Mouse (Mus musculus) CH12.LX (cell line): ENCODE results near the gene Sh2d1b2. TPM values are rescaled to one million over a fixed set of nuclear protein-coding genes. Genes with fewer than 3 reads are reported as not detected.

Experiments used
- DNase-seq: peaks from one replicate; pipeline ENCODE4 v3.0.0-alpha.2; 2013; ENCODE audit errors: extremely low read depth
- H3K27ac ChIP-seq: 2 replicates; pipeline ENCODE4 v1.5.1; 2012; ENCODE audit warnings: low read depth, mild to moderate bottlenecking, control low read depth, moderate library complexity; ENCODE audit not compliant: insufficient read depth
- H3K27me3 ChIP-seq: replicated peaks from 2 replicates; pipeline ENCODE3; 2012; ENCODE audit warnings: inconsistent platforms
- H3K36me3 ChIP-seq, 2 experiments: replicated peaks in 1 of 2; 2 replicates each; pipeline versions ENCODE3 to v1.6.1; 2012; ENCODE audit warnings: inconsistent platforms in 1 of 2, low read length in 1 of 2, mild to moderate bottlenecking in 1 of 2, mixed read lengths in 1 of 2, moderate library complexity in 1 of 2; ENCODE audit not compliant: control insufficient read depth in 1 of 2, insufficient read depth in 1 of 2
- H3K4me1 ChIP-seq, 2 experiments: 2 replicates each; pipeline ENCODE4 v1.6.1; 2012; ENCODE audit warnings: inconsistent platforms in 1 of 2, moderate library complexity in 1 of 2; ENCODE audit not compliant: insufficient read depth in 2 of 2, control insufficient read depth in 1 of 2
- H3K4me2 ChIP-seq: 2 replicates; pipeline ENCODE4 v1.6.1; 2012; ENCODE audit warnings: low read depth, mild to moderate bottlenecking, control low read depth; ENCODE audit not compliant: poor library complexity, insufficient read depth, severe bottlenecking
- H3K4me3 ChIP-seq, 3 experiments: fragments of 150-350 bp in 1 of 3; sonication (generic) in 1 of 3; replicated peaks in 1 of 3; 2 replicates each; pipeline versions ENCODE3 to v1.5.1; 2011 to 2012; ENCODE audit warnings: low read depth in 2 of 3, low read length in 2 of 3, mild to moderate bottlenecking in 2 of 3, moderate library complexity in 2 of 3, control low read depth in 1 of 3, improper control_type of control experiment in 1 of 3, inconsistent platforms in 1 of 3, mixed read lengths in 1 of 3; ENCODE audit not compliant: poor library complexity in 1 of 3
- H3K79me2 ChIP-seq: replicated peaks from 2 replicates; pipeline ENCODE4 v1.6.1; 2012; ENCODE audit warnings: mild to moderate bottlenecking, moderate library complexity; ENCODE audit not compliant: control insufficient read depth, poor library complexity, insufficient read depth, severe bottlenecking; ENCODE audit errors: extremely low read depth
- H3K9ac ChIP-seq: 2 replicates; pipeline ENCODE4 v1.6.1; 2012; ENCODE audit warnings: low read depth, mild to moderate bottlenecking, control low read depth, moderate library complexity; ENCODE audit not compliant: insufficient read depth
- H3K9me3 ChIP-seq: replicated peaks from 2 replicates; pipeline ENCODE3; 2012; ENCODE audit warnings: low read length, inconsistent platforms, mixed read lengths
- BHLHE40 ChIP-seq: IDR thresholded peaks from 2 replicates; pipeline ENCODE4 v1.6.1; 2011; ENCODE audit warnings: mild to moderate bottlenecking, low read depth, low read length, improper control_type of control experiment
- CTCF ChIP-seq, 2 experiments: IDR thresholded peaks in 1 of 2; conservative IDR thresholded peaks in 1 of 2; 2 replicates each; pipeline ENCODE4 v1.5.1; 2011 to 2012; ENCODE audit warnings: low read depth in 2 of 2, low read length in 2 of 2, improper control_type of control experiment in 1 of 2, inconsistent platforms in 1 of 2, mild to moderate bottlenecking in 1 of 2, moderate library complexity in 1 of 2
- ELF1 ChIP-seq: IDR thresholded peaks from 2 replicates; pipeline ENCODE4 v1.6.1; 2014; ENCODE audit warnings: low read depth, mild to moderate bottlenecking, inconsistent platforms, low read length, improper control_type of control experiment
- EP300 ChIP-seq: IDR thresholded peaks from 2 replicates; pipeline ENCODE4 v1.6.1; 2011; ENCODE audit warnings: low read length, improper control_type of control experiment
- GABPA ChIP-seq: IDR thresholded peaks from 2 replicates; pipeline ENCODE4 v1.6.1; 2012; ENCODE audit warnings: low read depth, low read length, improper control_type of control experiment, inconsistent platforms; ENCODE audit not compliant: insufficient replicate concordance
- HCFC1 ChIP-seq: IDR thresholded peaks from 2 replicates; pipeline ENCODE4 v1.6.1; 2012; ENCODE audit warnings: low read depth, mild to moderate bottlenecking, inconsistent platforms, low read length, improper control_type of control experiment
- IRF4 ChIP-seq: IDR thresholded peaks from 2 replicates; pipeline ENCODE4 v1.6.1; 2014; ENCODE audit warnings: low read depth, mild to moderate bottlenecking, inconsistent platforms, low read length, improper control_type of control experiment
- KAT2A ChIP-seq: IDR thresholded peaks from 2 replicates; pipeline ENCODE4 v1.6.1; 2012; ENCODE audit warnings: low read length, improper control_type of control experiment, inconsistent platforms; ENCODE audit not compliant: insufficient replicate concordance
- MYC ChIP-seq: IDR thresholded peaks from 2 replicates; pipeline ENCODE4 v1.6.1; 2011; ENCODE audit warnings: low read depth, mild to moderate bottlenecking, improper control_type of control experiment, low read length
- NELFE ChIP-seq: IDR thresholded peaks from 2 replicates; pipeline ENCODE4 v1.6.1; 2011; ENCODE audit warnings: low read depth, low read length, improper control_type of control experiment
- NRF1 ChIP-seq: IDR thresholded peaks from 2 replicates; pipeline ENCODE4 v1.6.1; 2014; ENCODE audit warnings: low read depth, mild to moderate bottlenecking, inconsistent platforms, low read length, improper control_type of control experiment, moderate library complexity
- PAX5 ChIP-seq: IDR thresholded peaks from 2 replicates; pipeline ENCODE4 v1.6.1; 2012; ENCODE audit warnings: low read length, inconsistent platforms, mixed read lengths
- POLR2AphosphoS2 ChIP-seq: IDR thresholded peaks from 2 replicates; pipeline ENCODE4 v1.6.1; 2011; ENCODE audit warnings: low read depth, low read length, improper control_type of control experiment
- RAD21 ChIP-seq: IDR thresholded peaks from 2 replicates; pipeline ENCODE4 v1.6.1; 2011; ENCODE audit warnings: low read depth, mild to moderate bottlenecking, low read length, improper control_type of control experiment, moderate library complexity
- SMC3 ChIP-seq: IDR thresholded peaks from 2 replicates; pipeline ENCODE4 v1.6.1; 2011; ENCODE audit warnings: low read depth, low read length, improper control_type of control experiment
- TCF12 ChIP-seq: IDR thresholded peaks from 2 replicates; pipeline ENCODE4 v1.6.1; 2014; ENCODE audit warnings: low read depth, mild to moderate bottlenecking, inconsistent platforms, low read length, improper control_type of control experiment
- UBTF ChIP-seq: IDR thresholded peaks from 2 replicates; pipeline ENCODE4 v1.6.1; 2012; ENCODE audit warnings: low read depth, mild to moderate bottlenecking, inconsistent platforms, low read length, improper control_type of control experiment, moderate library complexity
- USF2 ChIP-seq: conservative IDR thresholded peaks from 2 replicates; pipeline ENCODE4 v1.6.1; 2011; ENCODE audit warnings: low read depth, low read length, improper control_type of control experiment
- ZMIZ1 ChIP-seq: IDR thresholded peaks from 2 replicates; pipeline ENCODE4 v1.6.1; 2012; ENCODE audit warnings: low read depth, mild to moderate bottlenecking, inconsistent platforms, low read length, improper control_type of control experiment
- ZNF384 ChIP-seq: IDR thresholded peaks from 2 replicates; pipeline ENCODE4 v1.6.1; 2012; ENCODE audit warnings: low read depth, low read length, improper control_type of control experiment, inconsistent platforms
- dilution Hi-C: fragments of 300-500 bp; cut with MboI; formaldehyde crosslinking; loops from 2 replicates; pipeline ENCODE4 v1.14.3; 2020; ENCODE audit warnings: low sequenced_read_pairs; ENCODE audit not compliant: extremely low pct_unique_long_range_greater_than_20kb, extremely low pct_ligation_motif_present
- in situ Hi-C: fragments of 300-500 bp; cut with MboI; formaldehyde crosslinking; loops from 3 replicates; pipeline ENCODE4 v1.14.3; 2019; ENCODE audit warnings: low sequenced_read_pairs, low pct_ligation_motif_present, low pct_unique_long_range_greater_than_20kb, mixed read lengths
- polyA plus RNA-seq: library from polyadenylated mRNA; unstranded; fragments of >175 nt; gene quantifications from 2 replicates; pipeline ENCODE4 v1.2.1, GENCODE M21; 2012; ENCODE audit warnings: low read depth; ENCODE audit not compliant: insufficient read length
- total RNA-seq, 2 experiments: library from RNA; depleted of rRNA; stranded (reverse); fragments of 300-350 nt in 1 of 2; fragments of >200 nt in 1 of 2; gene quantifications; 2 replicates each; pipeline ENCODE4 v1.2.3; 2012 to 2014

Sh2d1b2 gene
- total and polyA plus RNA-seq, 3 experiments = 0.47 to 1.1 TPM; not detected in 1

- dilution Hi-C loops = no loop called here
Measured at GRCm38 (mm10) chr1:170299496-170299895, 66.9 kb downstream of the Sh2d1b2 start.

DNA sequence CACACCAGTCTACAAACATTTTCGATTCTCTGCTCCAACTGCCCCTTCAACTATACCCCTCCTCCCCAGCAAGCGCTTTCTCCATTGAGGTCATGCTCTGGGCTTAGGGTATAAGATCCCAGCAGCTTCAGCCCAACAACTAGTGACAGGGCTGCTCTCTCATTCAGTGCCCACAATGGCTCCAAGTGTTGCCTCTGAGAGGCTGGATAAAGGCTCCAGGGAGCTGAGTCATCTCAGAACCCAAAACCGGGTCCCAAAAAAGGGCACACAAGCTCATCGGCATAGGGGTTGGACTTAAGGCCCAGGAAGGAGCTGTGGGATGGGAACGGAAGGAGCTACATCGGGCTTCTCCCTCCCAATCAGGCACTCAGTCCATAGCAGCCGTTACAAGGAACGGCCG, 69.1 kb downstream of the Sh2d1b2 start:
- in situ Hi-C loops (loop anchor here (25.0 kb wide), 1 partner anchor 311 kb away; no protein-coding TSS in a partner anchor), dilution Hi-C loops (no loop called here)
- H3K9ac ChIP-seq = no peak overlapping the region

More at GRCm38 (mm10) chr1:170299496-170299895, 66.9 kb downstream of the Sh2d1b2 start:
- no peaks in the 10 kb centered on the region for H3K79me2 ChIP-seq
- H3K27ac ChIP-seq = no peak overlapping the region
- H3K9me3 ChIP-seq = no peaks in the 10 kb centered on the region
- in situ Hi-C loops = loop anchor here (10.0 kb wide), 1 partner anchor 75 kb away; no protein-coding TSS in a partner anchor
- peaks cover 8% of the 10 kb centered on the region for H3K27me3 ChIP-seq
- H3K4me3 ChIP-seq = no peak overlapping the region
- H3K4me1 ChIP-seq = peaks cover 0 to 10% of the 10 kb centered on the region in 2 experiments; a peak in 2 of 4 replicates
- H3K4me2 ChIP-seq = no peak overlapping the region
- H3K9ac ChIP-seq = no peak overlapping the region
- DNase-seq = no peak
- TF ChIP-seq UBTF (no peak), ZNF384 (no peak), NELFE (no peak), HCFC1 (no peak), MYC (no peak), POLR2AphosphoS2 (no peak), IRF4 (no peak), PAX5 (no peak)
- H3K36me3 ChIP-seq = no peaks in the 10 kb centered on the region

More for the DNA sequence above, 69.1 kb downstream of the Sh2d1b2 start:
- TF ChIP-seq HCFC1 (no peak), KAT2A (no peak), ZMIZ1 (no peak), BHLHE40 (no peak), MYC (no peak), NRF1 (no peak), SMC3 (no peak), POLR2AphosphoS2 (no peak), UBTF (no peak), ZNF384 (no peak), GABPA (no peak), USF2 (no peak), RAD21 (no peak), ELF1 (no peak), IRF4 (no peak), EP300 (no peak), CTCF (conservative IDR thresholded peaks at IDR 0.05 in 1 of 2, IDR thresholded peaks at IDR 0.05 in 1 of 2; ENCODE audit: low read depth in 2 of 2, low read length in 2 of 2) (no peak), TCF12 (no peak)
- Histone ChIP-seq H3K4me1 (peaks cover 0 to 10% of the 10 kb centered on the region in 2 experiments; a peak in 2 of 4 replicates), H3K9me3 (no peaks in the 10 kb centered on the region), H3K36me3 (no peaks in the 10 kb centered on the region), H3K4me3 (no peak overlapping the region), H3K27me3 (peaks cover 8% of the 10 kb centered on the region), H3K27ac (no peak overlapping the region), H3K79me2 (no peaks in the 10 kb centered on the region), H3K4me2 (no peak overlapping the region)
- DNase-seq = no peak
